Comparison of ENCODE assay signal across 8 mouse cellular contexts in genomic region chr7:127573503-127574008, GRCm38 (mm10). TPM values are rescaled to one million over a fixed set of nuclear protein-coding genes. Genes with fewer than 3 reads are reported as not detected.
DNase-seq lines count a peak whose midpoint lies in the region; ATAC-seq and TF ChIP-seq lines count a peak whose summit lies in the region.

No protein-coding gene starts in this region.

- H3K9me3 ChIP-seq in heart, embryonic 13.5 days, result no peaks in the 10 kb centered on the region
- H3K9me3 ChIP-seq in CH12.LX (replicated peaks; ENCODE audit: low read length), result no peaks in the 10 kb centered on the region
- no peaks in the 10 kb centered on the region for H3K9me3 ChIP-seq in embryonic facial prominence, embryonic 11.5 days (replicated peaks; ENCODE audit: control insufficient read depth, low read length)
- H3K9me3 ChIP-seq in hindbrain, postnatal 0 days (ENCODE audit: low read length), result no peaks in the 10 kb centered on the region
- no peaks in the 10 kb centered on the region for H3K9me3 ChIP-seq in midbrain, embryonic 16.5 days (replicated peaks; ENCODE audit: control insufficient read depth, low read length, poor library complexity, severe bottlenecking)

- H3K27me3 ChIP-seq in heart, embryonic 13.5 days (replicated peaks), result no peaks in the 10 kb centered on the region
- H3K27me3 ChIP-seq in CH12.LX (replicated peaks), result no peaks in the 10 kb centered on the region
- H3K27me3 ChIP-seq in embryonic facial prominence, embryonic 11.5 days (ENCODE audit: control insufficient read depth, insufficient read depth, low read length), result no peaks in the 10 kb centered on the region
- no peaks in the 10 kb centered on the region for H3K27me3 ChIP-seq in hindbrain, postnatal 0 days (ENCODE audit: insufficient read depth, low read length)
- H3K27me3 ChIP-seq in midbrain, embryonic 16.5 days (ENCODE audit: control insufficient read depth, insufficient read depth, low read depth, low read length), result no peaks in the 10 kb centered on the region

- TF ChIP-seq RAD21 in CH12.LX (IDR thresholded peaks at IDR 0.05; ENCODE audit: low read depth, low read length), result no peak

- in situ Hi-C loops in CH12.LX (cut with MboI; ENCODE audit: low pct_ligation_motif_present, low pct_unique_long_range_greater_than_20kb, low sequenced_read_pairs), result no loop called here

- no peak for TF ChIP-seq EP300 in CH12.LX (IDR thresholded peaks at IDR 0.05; ENCODE audit: low read length)

- peaks cover 25% of the 10 kb centered on the region for H3K4me1 ChIP-seq in heart, embryonic 13.5 days
- peaks cover 6 to 23% of the 10 kb centered on the region in 2 experiments; a peak in 3 of 4 replicates for H3K4me1 ChIP-seq in CH12.LX (ENCODE audit: control insufficient read depth in 1 of 2, insufficient read depth in 2 of 2)
- H3K4me1 ChIP-seq in embryonic facial prominence, embryonic 11.5 days (ENCODE audit: control insufficient read depth, insufficient read depth, low read length), result 0 out of 2 replicates have a peak, but pooled peaks cover 2% of the 10 kb centered on the region
- peaks cover 13% of the 10 kb centered on the region for H3K4me1 ChIP-seq in hindbrain, postnatal 0 days (ENCODE audit: insufficient read depth, low read length)
- peaks cover 20% of the 10 kb centered on the region for H3K4me1 ChIP-seq in midbrain, embryonic 16.5 days (ENCODE audit: control insufficient read depth, insufficient read depth, low read length)

- peaks cover 36% of the 10 kb centered on the region for H3K36me3 ChIP-seq in heart, embryonic 13.5 days
- H3K36me3 ChIP-seq in CH12.LX (replicated peaks in 1 of 2; ENCODE audit: control insufficient read depth in 1 of 2, insufficient read depth in 1 of 2, low read length in 1 of 2), result peaks cover 18 to 44% of the 10 kb centered on the region in 2 experiments
- peaks cover 5% of the 10 kb centered on the region; the same call in 1 of the 2 replicates for H3K36me3 ChIP-seq in embryonic facial prominence, embryonic 11.5 days (replicated peaks; ENCODE audit: control insufficient read depth, insufficient read depth, low read depth, low read length)
- peaks cover 15% of the 10 kb centered on the region; the same call in 1 of the 2 replicates for H3K36me3 ChIP-seq in hindbrain, postnatal 0 days (ENCODE audit: insufficient read depth, low read length)
- H3K36me3 ChIP-seq in midbrain, embryonic 16.5 days (ENCODE audit: control insufficient read depth, insufficient read depth, low read length), result peaks cover 13% of the 10 kb centered on the region

- no peak for TF ChIP-seq POLR2A in CH12.LX (IDR thresholded peaks at IDR 0.05; ENCODE audit: low read depth, low read length)

- H3K79me2 ChIP-seq in CH12.LX (replicated peaks; ENCODE audit: control insufficient read depth, extremely low read depth, insufficient read depth, poor library complexity, severe bottlenecking), result peaks cover 19% of the 10 kb centered on the region

- peak overlapping the region; percentile 83 for H3K4me3 ChIP-seq in heart, embryonic 13.5 days
- peak overlapping the region; percentile 74 to 96 (median 88) for H3K4me3 ChIP-seq in CH12.LX (replicated peaks in 1 of 3; ENCODE audit: low read depth in 2 of 3, low read length in 2 of 3, poor library complexity in 1 of 3)
- peak overlapping the region; percentile 78 for H3K4me3 ChIP-seq in embryonic facial prominence, embryonic 11.5 days (ENCODE audit: low read depth, low read length)
- H3K4me3 ChIP-seq in hindbrain, postnatal 0 days (ENCODE audit: low read length), result peak overlapping the region; percentile 54
- H3K4me3 ChIP-seq in midbrain, embryonic 16.5 days (ENCODE audit: low read depth, low read length), result peak overlapping the region; percentile 72

- H3K27ac ChIP-seq in heart, embryonic 13.5 days (replicated peaks), result peak overlapping the region; percentile 62
- H3K27ac ChIP-seq in CH12.LX (ENCODE audit: insufficient read depth, low read depth), result peak overlapping the region; percentile 22; the same call in 1 of the 2 replicates
- peak overlapping the region; percentile 29; the same call in 1 of the 2 replicates for H3K27ac ChIP-seq in embryonic facial prominence, embryonic 11.5 days (replicated peaks; ENCODE audit: low read depth, low read length)
- peak overlapping the region; percentile 81 for H3K27ac ChIP-seq in hindbrain, postnatal 0 days
- H3K27ac ChIP-seq in midbrain, embryonic 16.5 days (ENCODE audit: low read length), result peak overlapping the region; percentile 84

- H3K4me2 ChIP-seq in heart, embryonic 13.5 days, result peak overlapping the region; percentile 81
- H3K4me2 ChIP-seq in CH12.LX (ENCODE audit: insufficient read depth, low read depth, poor library complexity, severe bottlenecking), result peak overlapping the region; percentile 70
- peak overlapping the region; percentile 91 for H3K4me2 ChIP-seq in embryonic facial prominence, embryonic 11.5 days (ENCODE audit: low read depth, low read length)
- H3K4me2 ChIP-seq in hindbrain, postnatal 0 days (ENCODE audit: low read depth, low read length), result peak overlapping the region; percentile 74
- H3K4me2 ChIP-seq in midbrain, embryonic 16.5 days (ENCODE audit: low read length), result peak overlapping the region; percentile 93

- under 1% methylated on average over 28 of the region's 28 CpGs for WGBS in heart, embryonic 13.5 days
- WGBS in embryonic facial prominence, embryonic 11.5 days, result under 1% methylated on average over 25 of the region's 28 CpGs
- under 1% methylated on average over 28 of the region's 28 CpGs for WGBS in hindbrain, postnatal 0 days
- under 1% methylated on average over 17 of the region's 28 CpGs for WGBS in midbrain, embryonic 16.5 days

- H3K9ac ChIP-seq in heart, embryonic 13.5 days, result peak overlapping the region; percentile 95
- H3K9ac ChIP-seq in CH12.LX (ENCODE audit: insufficient read depth, low read depth), result peak overlapping the region; percentile 64
- H3K9ac ChIP-seq in embryonic facial prominence, embryonic 11.5 days (replicated peaks; ENCODE audit: low read length), result peak overlapping the region; percentile 77
- peak overlapping the region; percentile 62 for H3K9ac ChIP-seq in hindbrain, postnatal 0 days (replicated peaks; ENCODE audit: low read length)
- H3K9ac ChIP-seq in midbrain, embryonic 16.5 days (ENCODE audit: low read depth, low read length), result peak overlapping the region; percentile 85

- TF ChIP-seq CTCF in CH12.LX (conservative IDR thresholded peaks at IDR 0.05 in 1 of 2, IDR thresholded peaks at IDR 0.05 in 1 of 2; ENCODE audit: low read depth in 2 of 2, low read length in 2 of 2), result no peak
- TF ChIP-seq CTCF in hindbrain, postnatal 0 days (IDR thresholded peaks at IDR 0.05; ENCODE audit: low read depth), result no peak

- dilution Hi-C loops in CH12.LX (cut with MboI; ENCODE audit: extremely low pct_ligation_motif_present, extremely low pct_unique_long_range_greater_than_20kb, low sequenced_read_pairs), result no loop called here

- ATAC-seq in heart, embryonic 13.5 days (ENCODE audit: extremely low read depth, insufficient number of reproducible peaks, low FRiP score, low TSS enrichment), result 0 out of 2 replicates have a peak, but pooled peaks have one; percentile 9
- ATAC-seq in embryonic facial prominence, embryonic 11.5 days (replicated peaks; ENCODE audit: insufficient number of reproducible peaks, low FRiP score, low TSS enrichment, low read depth), result 0 out of 2 replicates have a peak, but pooled peaks have one; percentile 1
- no peak for ATAC-seq in hindbrain, postnatal 0 days
- ATAC-seq in midbrain, embryonic 16.5 days, result peak; percentile 4

- DNase-seq in heart, postnatal 25 days (ENCODE audit: low spot score), result no peak
- no peak for DNase-seq in CH12.LX (ENCODE audit: extremely low read depth)
- no peak for DNase-seq in embryonic facial prominence, embryonic 11.5 days (ENCODE audit: low spot score)
- DNase-seq in hindbrain, postnatal 0 days (ENCODE audit: low spot score), result no peak
- DNase-seq in frontal cortex, adult 2 months (ENCODE audit: extremely low spot score in 1 of 2, low spot score in 1 of 2), result no peak
- no peak for DNase-seq in left cerebral cortex, adult 8-10 months (ENCODE audit: low spot score in 2 of 2)

- intact Hi-C loops in heart, postnatal 25 days (cut with DNase I), result no loop called here

RNA-seq across cellular contexts. Expression of gene Phkg2, which starts 0.4 kb away (rescaled TPM):
- polyA plus RNA-seq in heart, embryonic 13.5 days (2015; fragmentation: Nextera tagmentation; extraction: Ambion mirVana), result 30.2 and 34.3 TPM in 2 replicates
- 10 to 100 TPM; 15.6 to 18.9 TPM for total RNA-seq in heart, postnatal 25 days (2021)
- 23.3 and 25.5 TPM in 2 replicates for total RNA-seq in CH12.LX (2012; rRNA removed)
- total RNA-seq in CH12.LX (2014; rRNA removed), result 33.1 and 34.7 TPM in 2 replicates
- polyA plus RNA-seq in CH12.LX (2012; ENCODE audit: insufficient read length, low read depth), result 65.0 and 67.2 TPM in 2 replicates
- polyA plus RNA-seq in embryonic facial prominence, embryonic 11.5 days (2014; fragmentation: Nextera tagmentation; extraction: Ambion mirVana), result 42.9 and 45.8 TPM in 2 replicates
- 63.1 and 71.4 TPM in 2 replicates for total RNA-seq in hindbrain, postnatal 0 days (2014; rRNA removed)
- 58.2 and 65.0 TPM in 2 replicates for polyA plus RNA-seq in hindbrain, postnatal 0 days (2015; fragmentation: Nextera tagmentation; extraction: Ambion mirVana)
- polyA plus RNA-seq in midbrain, embryonic 16.5 days (2015; fragmentation: Nextera tagmentation; extraction: Ambion mirVana), result 59.4 and 62.5 TPM in 2 replicates
- polyA plus RNA-seq in frontal cortex, adult 2 months (2012; rRNA removed), result 145 and 146 TPM in 2 replicates
- total RNA-seq in left cerebral cortex, adult 8-10 months (2022), result 10 to 100 TPM; 74.2 to 85.4 (median 81.9) TPM

RNA-seq across cellular contexts. Expression of gene Tmem265, which starts 12.4 kb away (rescaled TPM):
- 0.47 and 3.5 TPM in 2 replicates for polyA plus RNA-seq in heart, embryonic 13.5 days (2015; fragmentation: Nextera tagmentation; extraction: Ambion mirVana)
- not detected for total RNA-seq in heart, postnatal 25 days (2021)
- total RNA-seq in CH12.LX (2012; rRNA removed), result 0.93 TPM in 1 of 2 replicates, not detected in the other
- 2.3 and 3.0 TPM in 2 replicates for total RNA-seq in CH12.LX (2014; rRNA removed)
- not detected in 2 replicates for polyA plus RNA-seq in CH12.LX (2012; ENCODE audit: insufficient read length, low read depth)
- 4.8 and 5.7 TPM in 2 replicates for polyA plus RNA-seq in embryonic facial prominence, embryonic 11.5 days (2014; fragmentation: Nextera tagmentation; extraction: Ambion mirVana)
- 5.7 and 20.5 TPM in 2 replicates for total RNA-seq in hindbrain, postnatal 0 days (2014; rRNA removed)
- 7.1 and 9.2 TPM in 2 replicates for polyA plus RNA-seq in hindbrain, postnatal 0 days (2015; fragmentation: Nextera tagmentation; extraction: Ambion mirVana)
- 8.5 and 9.4 TPM in 2 replicates for polyA plus RNA-seq in midbrain, embryonic 16.5 days (2015; fragmentation: Nextera tagmentation; extraction: Ambion mirVana)
- polyA plus RNA-seq in frontal cortex, adult 2 months (2012; rRNA removed), result not detected in 2 replicates
- 1 to 10 TPM in 2 of 4 experiments, under 1 TPM in 1, not detected in 1; 1.00 to 1.3 (median 1.0) TPM for total RNA-seq in left cerebral cortex, adult 8-10 months (2022)

RNA-seq across cellular contexts. Expression of gene Ccdc189, which starts 14.8 kb away (rescaled TPM):
- polyA plus RNA-seq in heart, embryonic 13.5 days (2015; fragmentation: Nextera tagmentation; extraction: Ambion mirVana), result 7.8 and 8.4 TPM in 2 replicates
- total RNA-seq in heart, postnatal 25 days (2021), result 10 to 100 TPM; 11.3 to 11.4 TPM
- total RNA-seq in CH12.LX (2012; rRNA removed) (2.2 and 2.9 TPM in 2 replicates), CH12.LX (2014; rRNA removed) (2.2 and 2.9 TPM in 2 replicates)
- 2.0 and 2.1 TPM in 2 replicates for polyA plus RNA-seq in CH12.LX (2012; ENCODE audit: insufficient read length, low read depth)
- polyA plus RNA-seq in embryonic facial prominence, embryonic 11.5 days (2014; fragmentation: Nextera tagmentation; extraction: Ambion mirVana), result 13.6 and 14.1 TPM in 2 replicates
- 9.0 and 10.9 TPM in 2 replicates for total RNA-seq in hindbrain, postnatal 0 days (2014; rRNA removed)
- polyA plus RNA-seq in hindbrain, postnatal 0 days (2015; fragmentation: Nextera tagmentation; extraction: Ambion mirVana), result 9.2 and 11.2 TPM in 2 replicates
- polyA plus RNA-seq in midbrain, embryonic 16.5 days (2015; fragmentation: Nextera tagmentation; extraction: Ambion mirVana), result 10.2 and 11.9 TPM in 2 replicates
- polyA plus RNA-seq in frontal cortex, adult 2 months (2012; rRNA removed), result 21.0 and 21.5 TPM in 2 replicates
- 10 to 100 TPM in 2 of 4 experiments, 1 to 10 TPM in 2; 7.4 to 10.5 (median 10.0) TPM for total RNA-seq in left cerebral cortex, adult 8-10 months (2022)

RNA-seq across cellular contexts. Expression of gene Rnf40, which starts 15.0 kb away (rescaled TPM):
- polyA plus RNA-seq in heart, embryonic 13.5 days (2015; fragmentation: Nextera tagmentation; extraction: Ambion mirVana), result 25.7 and 26.9 TPM in 2 replicates
- 10 to 100 TPM; 37.8 to 44.8 TPM for total RNA-seq in heart, postnatal 25 days (2021)
- 48.6 and 50.9 TPM in 2 replicates for total RNA-seq in CH12.LX (2012; rRNA removed)
- 39.3 and 40.6 TPM in 2 replicates for total RNA-seq in CH12.LX (2014; rRNA removed)
- polyA plus RNA-seq in CH12.LX (2012; ENCODE audit: insufficient read length, low read depth), result 73.0 and 95.2 TPM in 2 replicates
- 31.7 and 31.8 TPM in 2 replicates for polyA plus RNA-seq in embryonic facial prominence, embryonic 11.5 days (2014; fragmentation: Nextera tagmentation; extraction: Ambion mirVana)
- total RNA-seq in hindbrain, postnatal 0 days (2014; rRNA removed), result 33.6 and 34.6 TPM in 2 replicates
- polyA plus RNA-seq in hindbrain, postnatal 0 days (2015; fragmentation: Nextera tagmentation; extraction: Ambion mirVana), result 35.6 and 36.2 TPM in 2 replicates
- polyA plus RNA-seq in midbrain, embryonic 16.5 days (2015; fragmentation: Nextera tagmentation; extraction: Ambion mirVana), result 50.3 and 56.7 TPM in 2 replicates
- 49.4 and 54.0 TPM in 2 replicates for polyA plus RNA-seq in frontal cortex, adult 2 months (2012; rRNA removed)
- 10 to 100 TPM; 57.1 to 68.5 (median 67.5) TPM for total RNA-seq in left cerebral cortex, adult 8-10 months (2022)

RNA-seq across cellular contexts. Expression of gene Zfp629, which starts 42.0 kb away (rescaled TPM):
- polyA plus RNA-seq in heart, embryonic 13.5 days (2015; fragmentation: Nextera tagmentation; extraction: Ambion mirVana), result 8.4 and 9.5 TPM in 2 replicates
- total RNA-seq in heart, postnatal 25 days (2021), result 10 to 100 TPM; 22.2 to 25.5 TPM
- 2.4 and 3.2 TPM in 2 replicates for total RNA-seq in CH12.LX (2012; rRNA removed)
- total RNA-seq in CH12.LX (2014; rRNA removed), result 0.38 and 0.59 TPM in 2 replicates
- polyA plus RNA-seq in CH12.LX (2012; ENCODE audit: insufficient read length, low read depth), result 0.48 and 0.94 TPM in 2 replicates
- polyA plus RNA-seq in embryonic facial prominence, embryonic 11.5 days (2014; fragmentation: Nextera tagmentation; extraction: Ambion mirVana), result 27.3 and 27.5 TPM in 2 replicates
- 36.2 and 40.0 TPM in 2 replicates for total RNA-seq in hindbrain, postnatal 0 days (2014; rRNA removed)
- polyA plus RNA-seq in hindbrain, postnatal 0 days (2015; fragmentation: Nextera tagmentation; extraction: Ambion mirVana), result 12.1 and 12.3 TPM in 2 replicates
- polyA plus RNA-seq in midbrain, embryonic 16.5 days (2015; fragmentation: Nextera tagmentation; extraction: Ambion mirVana), result 18.3 and 22.4 TPM in 2 replicates
- 21.7 and 22.7 TPM in 2 replicates for polyA plus RNA-seq in frontal cortex, adult 2 months (2012; rRNA removed)
- total RNA-seq in left cerebral cortex, adult 8-10 months (2022), result 10 to 100 TPM; 19.3 to 29.3 (median 21.9) TPM

Comparison
In these comparisons a context has a peak if more than half of its experiments do, and no peak if none do; other contexts are left out.
1. H3K27ac ChIP-seq: peak in every context shown above with its lines; median percentile 84 in midbrain, embryonic 16.5 days; 81 in hindbrain, postnatal 0 days; 62 in heart, embryonic 13.5 days; 29 in embryonic facial prominence, embryonic 11.5 days; 22 in CH12.LX.